Mouse (Mus musculus) kidney, adult 2 months (tissue): ENCODE results near the gene Ccdc15.
A peak's percentile ranks its signal among the peaks of the same experiment; 100 is the strongest.

Experiments
- CTCF ChIP-seq: fragments of 200-500 bp; conservative IDR thresholded peaks from 2 replicates; pipeline ENCODE4 v1.5.1; 2011; ENCODE audit warnings: low read depth, mild to moderate bottlenecking, control low read depth, low read length, moderate library complexity, mixed read lengths; ENCODE audit not compliant: insufficient read depth, insufficient read length
- POLR2A ChIP-seq: fragments of 200-500 bp; IDR thresholded peaks from one replicate; pipeline ENCODE4 v1.6.1; 2011; ENCODE audit warnings: low read depth, low read length, control low read depth

DNA sequence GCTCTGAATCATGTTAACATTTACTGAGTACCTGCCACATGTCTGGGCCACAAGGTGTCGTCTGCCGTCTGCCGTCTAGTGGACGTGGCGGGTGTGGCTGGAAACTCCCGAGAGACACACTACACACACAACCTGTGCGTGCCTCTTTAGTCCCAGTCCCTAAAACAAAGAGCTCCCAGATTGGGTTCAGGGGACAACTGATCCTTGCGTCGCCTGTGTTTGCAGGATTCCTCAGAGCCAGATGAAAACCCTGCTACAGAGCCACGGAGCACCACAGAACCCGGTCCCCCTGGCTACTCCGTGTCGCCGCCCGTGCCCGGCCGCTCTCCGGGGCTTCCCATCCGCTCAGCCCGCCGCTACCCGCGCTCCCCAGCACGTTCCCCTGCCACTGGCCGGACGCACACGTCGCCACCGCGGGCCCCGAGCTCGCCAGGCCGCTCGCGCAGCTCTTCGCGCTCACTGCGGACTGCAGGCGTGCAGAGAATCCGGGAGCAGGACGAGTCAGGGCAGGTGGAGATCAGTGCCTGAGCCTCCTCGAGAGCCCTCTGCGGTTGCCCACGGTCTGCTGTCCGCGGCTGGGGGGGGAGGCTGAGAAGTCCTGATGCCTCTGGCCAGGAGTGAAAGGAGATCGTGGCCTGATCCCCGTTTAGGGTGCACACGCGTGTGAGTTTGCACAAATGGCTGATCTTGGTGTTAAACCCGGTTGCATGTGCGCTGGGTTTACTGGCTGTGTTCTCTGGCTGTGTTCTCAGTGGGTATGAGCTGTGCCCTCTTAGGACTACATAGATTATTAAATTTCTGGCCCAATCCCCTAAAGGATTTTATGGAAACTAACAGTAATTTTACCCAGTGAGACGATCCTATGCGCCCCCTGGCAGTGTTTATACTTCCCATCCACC lies 36.3 kb upstream of the Ccdc15 start:
- TF ChIP-seq POLR2A, result no peak
- peak; percentile 48; the same call in 1 of the 2 replicates for TF ChIP-seq CTCF
